Comparison of ENCODE assay signal across 15 mouse cellular contexts in genomic region chr3:152728238-152728637, GRCm38 (mm10).
"Had no signal": no experiment of that assay in that cellular context is flagged by ENCODE, and none has a peak within 500 bp of the region (broad histone marks: within the 10 kb centered on the region; RNA-seq: fewer than 3 reads in every experiment).

No protein-coding gene starts in this region.

- H3K4me2 ChIP-seq: limb, embryonic 15.5 days; neural tube, embryonic 15.5 days had no signal

- H3K9me3 ChIP-seq: limb, embryonic 15.5 days; midbrain, embryonic 10.5 days; neural tube, embryonic 15.5 days had no signal

- H3K4me3 ChIP-seq: limb, embryonic 15.5 days; midbrain, embryonic 10.5 days; myocyte; neural tube, embryonic 15.5 days had no signal

- H3K9ac ChIP-seq: limb, embryonic 15.5 days; liver, embryonic 14.5 days; neural tube, embryonic 15.5 days had no signal

- H3K27ac ChIP-seq: kidney, postnatal 0 days; limb, embryonic 15.5 days; liver, embryonic 14.5 days; midbrain, embryonic 10.5 days; neural tube, embryonic 15.5 days had no signal

- H3K4me1 ChIP-seq: limb, embryonic 15.5 days; midbrain, embryonic 10.5 days; neural tube, embryonic 15.5 days had no signal

- DNase-seq: kidney, adult 8-10 months; kidney, postnatal 36 days; layer of hippocampus, adult 9-11 months; layer of hippocampus, postnatal 36 days; lung, adult 18-20 months; right cerebral cortex, postnatal 4 days; spleen, adult 18-20 months; thymus, adult 18-20 months; thymus, postnatal 14 days had no signal

- H3K27me3 ChIP-seq: limb, embryonic 15.5 days; neural tube, embryonic 15.5 days had no signal
